Mouse (Mus musculus) testis, adult 2 months (tissue): ENCODE measurements around the gene Prkar2a.

Experiments used
- CTCF ChIP-seq: fragments of 200-500 bp; IDR thresholded peaks from 2 replicates; pipeline ENCODE4 v1.5.1; 2012; ENCODE audit warnings: low read depth, mild to moderate bottlenecking, inconsistent platforms, low read length, moderate library complexity; ENCODE audit not compliant: control insufficient read depth, insufficient read depth, insufficient replicate concordance
- POLR2A ChIP-seq: fragments of 200-500 bp; IDR thresholded peaks from 2 replicates; pipeline ENCODE4 v1.6.1; 2012; ENCODE audit warnings: low read depth, mild to moderate bottlenecking, inconsistent platforms, low read length, moderate library complexity; ENCODE audit not compliant: control insufficient read depth

DNA sequence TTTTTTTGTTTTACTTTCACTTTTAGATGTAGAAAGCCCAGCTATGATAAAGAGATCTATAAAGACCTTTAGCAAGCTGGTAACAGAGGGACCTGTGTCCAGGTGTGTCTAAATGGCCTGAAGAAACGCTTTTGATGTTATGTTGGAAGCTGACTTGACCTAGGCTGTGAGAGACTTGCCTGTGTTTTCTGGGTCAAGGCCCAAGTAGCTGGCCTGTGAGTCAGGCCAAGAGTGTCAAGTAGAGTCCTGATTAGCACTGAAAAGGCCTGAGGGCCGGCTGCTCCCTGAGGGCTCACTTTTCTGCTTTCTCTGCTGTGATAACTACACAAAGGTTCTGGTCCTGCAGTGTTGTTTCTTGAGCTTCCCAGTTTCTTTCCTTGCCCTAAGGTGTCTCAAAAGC lies 1.4 kb upstream of the Prkar2a start:
- TF ChIP-seq CTCF (no peak), POLR2A (no peak)
